Mouse (Mus musculus) forebrain, postnatal 0 days (tissue): ENCODE data around the gene Abhd6. TPM values are rescaled to one million over a fixed set of nuclear protein-coding genes. Genes with fewer than 3 reads are reported as not detected.

ENCODE experiments used
- ATAC-seq: fragments of 200-750 bp; cut with Nextera tagmentation; 2 replicates; pipeline ENCODE4 v1.8.0; 2017; ENCODE audit warnings: mild to moderate bottlenecking, moderate library complexity
- DNase-seq: peaks from one replicate; pipeline ENCODE4 v3.0.0-alpha.2; 2015
- H3K27ac ChIP-seq: fragments of 300-500 bp; sonication (generic); 2 replicates; pipeline ENCODE4 v1.5.1; 2014; ENCODE audit warnings: low read depth, mild to moderate bottlenecking, antibody characterized with exemption, low read length, moderate library complexity, mixed read lengths
- H3K27me3 ChIP-seq: fragments of 300-500 bp; sonication (generic); 2 replicates; pipeline ENCODE4 v1.6.1; 2014; ENCODE audit warnings: mild to moderate bottlenecking, low read length, mixed read lengths; ENCODE audit not compliant: insufficient read depth
- H3K36me3 ChIP-seq: fragments of 300-500 bp; sonication (generic); 2 replicates; pipeline ENCODE4 v1.6.1; 2014; ENCODE audit warnings: mild to moderate bottlenecking, moderate library complexity; ENCODE audit not compliant: insufficient read depth
- H3K4me1 ChIP-seq: fragments of 300-500 bp; sonication (generic); 2 replicates; pipeline ENCODE4 v1.6.1; 2014; ENCODE audit warnings: antibody characterized with exemption; ENCODE audit not compliant: insufficient read depth
- H3K4me2 ChIP-seq: fragments of 300-500 bp; sonication (generic); 2 replicates; pipeline ENCODE4 v1.6.1; 2014; ENCODE audit warnings: low read depth, mild to moderate bottlenecking, moderate library complexity
- H3K4me3 ChIP-seq: fragments of 300-500 bp; sonication (generic); 2 replicates; pipeline ENCODE4 v1.5.1; 2014; ENCODE audit warnings: low read depth, low read length, mixed read lengths
- H3K9ac ChIP-seq: fragments of 300-500 bp; sonication (generic); 2 replicates; pipeline ENCODE4 v1.6.1; 2014; ENCODE audit warnings: mild to moderate bottlenecking
- H3K9me3 ChIP-seq: fragments of 300-500 bp; sonication (generic); 2 replicates; pipeline ENCODE4 v1.6.1; 2016; ENCODE audit warnings: low read length
- CTCF ChIP-seq: sonication (generic); IDR thresholded peaks from 2 replicates; pipeline ENCODE4 v1.5.1; 2016; ENCODE audit warnings: antibody characterized with exemption, control low read depth, low read depth
- WGBS: fragments of 180-500 bp; shearing (Covaris S2); extraction: QIAGEN DNeasy Blood & Tissue Kit; methylation state at CpG from one replicate; pipeline ENCODE4 v1.1.7; 2014; 5-methylcytosine and 5-hydroxymethylcytosine counted together
- polyA plus RNA-seq: library from polyadenylated mRNA; unstranded; fragments of >200 nt; fragmentation: Nextera tagmentation; extraction: Ambion mirVana; gene quantifications from 2 replicates; pipeline ENCODE4 v1.2.1, GENCODE M21; 2015
- total RNA-seq: library from RNA; depleted of rRNA; stranded (reverse); fragments of >200 nt; gene quantifications from 2 replicates; pipeline ENCODE4 v1.2.3, GENCODE M21; 2014

The Abhd6 gene
- total and polyA plus RNA-seq, 2 experiments from 2014 or later = 8.0 to 36.2 TPM

GRCm38 (mm10) chr14:7963160-7963559, 39.5 kb upstream of the Abhd6 start:
- no peak for DNase-seq
- H3K9ac ChIP-seq = no peak overlapping the region
- TF ChIP-seq CTCF = no peak
- no peaks in the 10 kb centered on the region for H3K36me3 ChIP-seq
- H3K4me3 ChIP-seq = no peak overlapping the region
- no peaks in the 10 kb centered on the region for H3K27me3 ChIP-seq
- no peaks in the 10 kb centered on the region for H3K9me3 ChIP-seq
- H3K4me1 ChIP-seq = 0 out of 2 replicates have a peak, but pooled peaks cover 4% of the 10 kb centered on the region
- no peak overlapping the region for H3K4me2 ChIP-seq
- no peak for ATAC-seq
- WGBS = 70% methylated on average over 7 of the region's 7 CpGs
- H3K27ac ChIP-seq = no peak overlapping the region

DNA sequence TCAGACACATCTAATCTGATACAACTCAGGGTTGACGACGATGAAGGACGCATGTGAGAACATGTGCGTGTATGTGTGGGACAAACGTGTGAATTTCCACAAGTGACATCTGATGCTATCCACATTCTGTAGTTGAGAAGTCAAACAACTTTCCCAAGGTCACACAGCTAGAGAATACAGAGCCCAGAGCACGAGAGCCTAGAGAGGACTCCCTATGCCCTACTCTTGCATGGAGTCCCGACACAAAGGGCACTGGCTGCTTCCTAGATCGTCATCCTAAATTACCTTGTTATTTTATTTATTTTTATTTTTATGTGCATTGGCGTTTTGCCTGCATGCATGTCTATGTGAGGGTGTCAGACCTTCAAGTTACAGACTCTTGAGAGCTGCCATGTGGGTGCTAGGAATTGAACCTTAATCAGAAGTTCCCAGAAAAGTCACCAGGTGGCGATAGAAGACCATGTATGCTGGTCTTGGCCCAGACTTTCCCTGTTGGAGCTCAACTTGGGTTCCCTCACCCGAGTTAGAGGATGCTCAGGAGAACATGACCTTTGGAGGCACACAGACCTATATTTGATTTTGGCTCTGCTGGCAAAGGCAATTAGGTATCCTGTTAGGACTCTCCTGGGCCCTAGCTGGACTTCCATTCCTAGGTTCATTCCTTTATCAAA, 38.3 kb upstream of the Abhd6 start:
- peak; percentile 82 for ATAC-seq
- no peaks in the 10 kb centered on the region for H3K36me3 ChIP-seq
- no peaks in the 10 kb centered on the region for H3K9me3 ChIP-seq
- peak; percentile 90 for DNase-seq
- H3K9ac ChIP-seq = no peak overlapping the region
- H3K27me3 ChIP-seq = no peaks in the 10 kb centered on the region
- H3K4me3 ChIP-seq = no peak overlapping the region
- H3K27ac ChIP-seq = no peak overlapping the region
- H3K4me1 ChIP-seq = 0 out of 2 replicates have a peak, but pooled peaks cover 4% of the 10 kb centered on the region
- peak; percentile 92 for TF ChIP-seq CTCF
- H3K4me2 ChIP-seq = no peak overlapping the region
- WGBS = 54% methylated on average over 11 of the region's 11 CpGs

DNA sequence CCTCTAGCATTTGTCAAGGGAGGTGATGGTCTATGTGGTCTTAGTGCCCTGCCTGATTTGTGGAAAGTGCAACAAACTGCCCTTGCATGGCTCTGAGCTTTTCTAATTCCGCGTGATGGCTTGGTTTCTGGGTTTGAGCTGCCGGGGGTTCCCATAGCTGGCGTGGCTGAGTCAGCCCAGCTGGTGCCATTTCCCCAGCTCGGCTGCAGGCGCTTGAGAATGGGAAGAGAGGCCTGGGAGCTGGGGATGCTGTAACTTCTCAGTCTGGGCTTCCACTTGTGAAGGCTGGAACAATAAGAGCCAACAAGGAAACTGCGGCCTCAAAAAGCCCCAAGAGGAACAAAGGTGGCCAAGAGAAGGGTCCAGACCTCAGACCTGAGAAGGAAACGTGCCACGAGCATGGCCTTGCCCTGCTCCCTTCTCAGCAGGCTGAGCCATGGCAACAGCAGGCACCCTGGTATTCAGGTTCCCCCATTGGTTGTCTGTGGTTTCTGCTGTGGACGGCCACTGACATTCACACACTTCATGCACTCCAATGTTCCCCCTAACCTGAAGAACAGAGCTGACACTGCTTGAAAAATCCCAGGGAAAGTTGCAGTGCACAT, 30.7 kb upstream of the Abhd6 start:
- ATAC-seq (no peak), DNase-seq (no peak)
- Histone ChIP-seq H3K27me3 (no peaks in the 10 kb centered on the region), H3K9ac (no peak overlapping the region), H3K9me3 (no peaks in the 10 kb centered on the region), H3K4me3 (no peak overlapping the region), H3K4me2 (no peak overlapping the region), H3K27ac (no peak overlapping the region), H3K36me3 (no peaks in the 10 kb centered on the region), H3K4me1 (no peaks in the 10 kb centered on the region)
- TF ChIP-seq CTCF = no peak
- 70% methylated on average over 10 of the region's 10 CpGs for WGBS

DNA sequence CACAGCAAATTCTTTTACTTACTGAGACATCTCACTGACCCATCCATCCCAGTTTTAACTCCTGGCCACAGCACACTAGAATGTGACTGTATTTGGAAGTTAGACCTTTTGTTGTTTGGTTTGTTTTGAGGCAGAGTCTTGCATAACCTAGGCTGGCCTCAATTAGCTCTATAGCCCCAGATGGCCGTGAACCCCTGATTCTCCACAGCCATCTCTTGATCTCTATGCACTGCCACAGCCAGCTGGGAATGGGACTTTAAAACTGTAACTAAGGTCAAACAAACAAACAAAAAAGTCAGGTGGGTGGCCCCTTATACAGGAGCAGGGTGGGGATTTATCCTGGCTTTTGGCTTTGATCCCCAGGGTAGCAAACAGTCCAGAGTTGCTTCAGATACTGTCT, 28.1 kb upstream of the Abhd6 start:
- Histone ChIP-seq H3K27me3 (no peaks in the 10 kb centered on the region), H3K4me2 (no peak overlapping the region), H3K9me3 (no peaks in the 10 kb centered on the region), H3K4me3 (no peak overlapping the region), H3K9ac (no peak overlapping the region), H3K27ac (no peak overlapping the region), H3K36me3 (no peaks in the 10 kb centered on the region), H3K4me1 (no peaks in the 10 kb centered on the region)
- no peak for ATAC-seq
- WGBS = 89% methylated on average over 1 of the region's 1 CpGs
- no peak for DNase-seq
- TF ChIP-seq CTCF = no peak

DNA sequence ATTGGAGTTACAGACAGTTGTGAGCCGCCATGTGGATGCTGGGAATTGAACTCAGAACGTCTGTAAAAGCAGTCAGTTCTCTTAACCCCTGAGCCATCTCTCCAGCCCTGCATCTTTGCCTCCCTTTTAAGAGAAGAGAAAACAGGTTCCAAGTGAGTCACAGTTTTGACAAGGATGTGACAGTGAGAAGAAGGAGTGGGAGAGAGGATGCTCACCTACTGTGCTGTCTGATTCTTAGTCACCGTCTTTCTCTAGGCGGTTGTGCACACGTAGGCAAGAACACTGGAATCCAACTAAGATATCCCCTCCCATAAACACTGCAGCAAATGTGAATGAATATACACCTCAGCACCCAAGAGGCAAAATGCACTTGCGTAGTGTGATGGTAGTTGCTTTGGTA, 27.5 kb upstream of the Abhd6 start:
- H3K4me3 ChIP-seq = no peak overlapping the region
- TF ChIP-seq CTCF = no peak
- WGBS = 85% methylated on average over 6 of the region's 6 CpGs

GRCm38 (mm10) chr14:7977471-7977870, 25.2 kb upstream of the Abhd6 start:
- DNase-seq (no peak), ATAC-seq (no peak)
- WGBS = 98% methylated on average over 1 of the region's 1 CpGs

More for the DNA sequence above, 27.5 kb upstream of the Abhd6 start:
- ATAC-seq (peak; percentile 12; the same call in 1 of the 2 replicates), DNase-seq (no peak)
- Histone ChIP-seq H3K4me2 (no peak overlapping the region), H3K9ac (no peak overlapping the region), H3K4me1 (no peaks in the 10 kb centered on the region), H3K9me3 (no peaks in the 10 kb centered on the region), H3K36me3 (no peaks in the 10 kb centered on the region), H3K27me3 (no peaks in the 10 kb centered on the region), H3K27ac (no peak overlapping the region)

DNA sequence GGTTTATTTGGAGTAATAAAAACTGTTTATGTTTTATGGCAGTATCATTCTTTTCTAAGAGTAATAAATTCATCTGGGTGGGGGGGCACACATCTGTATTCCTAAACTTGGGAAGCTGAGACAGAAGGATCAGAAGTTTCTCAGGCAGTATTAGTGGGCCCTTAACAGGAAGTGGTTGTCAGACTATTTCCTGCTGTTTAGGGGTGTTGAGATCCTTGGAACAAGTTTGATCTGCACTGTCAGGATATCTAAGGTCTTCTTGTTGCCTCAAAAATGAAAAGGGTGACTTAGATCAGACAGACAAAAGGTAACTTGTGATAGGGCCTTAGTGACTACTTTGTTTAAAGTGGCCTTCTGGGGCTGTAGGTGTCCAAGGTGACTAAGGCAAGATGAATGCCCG, 24.5 kb upstream of the Abhd6 start:
- ATAC-seq = no peak
- Histone ChIP-seq H3K36me3 (no peaks in the 10 kb centered on the region), H3K9ac (no peak overlapping the region), H3K27me3 (no peaks in the 10 kb centered on the region), H3K4me1 (no peaks in the 10 kb centered on the region), H3K4me3 (no peak overlapping the region), H3K4me2 (no peak overlapping the region), H3K9me3 (no peaks in the 10 kb centered on the region), H3K27ac (no peak overlapping the region)
- TF ChIP-seq CTCF = no peak
- WGBS = 88% methylated on average over 1 of the region's 1 CpGs
- DNase-seq = no peak

More at GRCm38 (mm10) chr14:7977471-7977870, 25.2 kb upstream of the Abhd6 start:
- H3K36me3 ChIP-seq = no peaks in the 10 kb centered on the region
- H3K4me3 ChIP-seq = no peak overlapping the region
- H3K27me3 ChIP-seq = no peaks in the 10 kb centered on the region
- no peak overlapping the region for H3K9ac ChIP-seq
- H3K4me1 ChIP-seq = no peaks in the 10 kb centered on the region
- no peak overlapping the region for H3K27ac ChIP-seq
- no peak for TF ChIP-seq CTCF
- H3K9me3 ChIP-seq = no peaks in the 10 kb centered on the region
- no peak overlapping the region for H3K4me2 ChIP-seq
